13 mouse cellular contexts compared by ENCODE assay signal in the genomic region with DNA sequence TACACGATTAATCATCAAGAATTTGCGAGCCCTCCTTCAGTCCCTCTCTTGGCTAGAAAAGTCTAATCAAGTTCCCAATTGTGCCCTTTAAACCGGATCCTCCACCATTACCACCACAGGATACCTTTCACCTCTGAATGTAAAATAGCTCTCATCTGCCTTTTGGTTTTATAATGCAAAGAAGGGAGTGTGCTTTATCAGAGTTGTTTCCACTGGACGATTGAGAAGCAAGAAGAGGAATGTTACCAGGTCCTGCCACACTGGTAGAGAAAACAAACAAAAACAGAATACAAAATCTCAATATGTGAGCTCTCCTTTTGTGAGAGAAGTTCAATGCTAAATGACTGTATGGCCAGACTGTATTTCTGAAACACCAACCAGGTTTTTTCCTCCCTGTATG.
"Had no signal": no experiment of that assay in that cellular context is flagged by ENCODE, and none has a peak within 500 bp of the region (broad histone marks: within the 10 kb centered on the region; RNA-seq: fewer than 3 reads in every experiment).

No protein-coding gene starts in this region.

- DNase-seq: gastrocnemius, postnatal 14 days; gastrocnemius, postnatal 36 days; heart, adult 18-20 months; heart, postnatal 14 days; heart, postnatal 36 days; kidney, adult 11 months; kidney, adult 2 months; kidney, adult 9 months; kidney, postnatal 14 days; kidney, postnatal 36 days; layer of hippocampus, adult 9-11 months; layer of hippocampus, postnatal 36 days; left cerebral cortex, postnatal 4 days had no signal
